Mouse (Mus musculus) gastrocnemius, postnatal 14 days (tissue): ENCODE measurements around the gene Tbxa2r. TPM values are rescaled to one million over a fixed set of nuclear protein-coding genes. Genes with fewer than 3 reads are reported as not detected.

Source experiments
- DNase-seq: peaks from one replicate; pipeline ENCODE4 v3.0.0; 2021; ENCODE audit warnings: mixed read lengths
- intact Hi-C: fragments of 180-260 bp; cut with DNase I; formaldehyde crosslinking; loops from one replicate; pipeline ENCODE4 v1.15.1; 2025; ENCODE audit warnings: low total_unique reads
- total RNA-seq, 2 experiments: library from RNA; stranded (reverse); gene quantifications; 2 replicates each; pipeline ENCODE4 v1.2.3; 2021

Tbxa2r gene
- total RNA-seq, 2 experiments from 2014 or later, result 1.5 to 2.2 TPM

- intact Hi-C loops, result no loop called here
- peak; percentile 48 for DNase-seq
Measured at GRCm38 (mm10) chr10:81297845-81298244, 30.7 kb upstream of the Tbxa2r start.

- intact Hi-C loops, result no loop called here
- no peak for DNase-seq
Measured at GRCm38 (mm10) chr10:81298369-81299100, 30.0 kb upstream of the Tbxa2r start.

- intact Hi-C loops, result no loop called here
- DNase-seq, result no peak
Measured at GRCm38 (mm10) chr10:81299585-81300351, 28.8 kb upstream of the Tbxa2r start.

GRCm38 (mm10) chr10:81300352-81300907 lies 28.1 kb upstream of the Tbxa2r start:
- intact Hi-C loops, result no loop called here

GRCm38 (mm10) chr10:81301321-81301720 lies 27.2 kb upstream of the Tbxa2r start:
- intact Hi-C loops, result no loop called here
- DNase-seq, result no peak

More at GRCm38 (mm10) chr10:81300352-81300907, 28.1 kb upstream of the Tbxa2r start:
- no peak for DNase-seq

- intact Hi-C loops, result no loop called here
- no peak for DNase-seq
Measured at GRCm38 (mm10) chr10:81302288-81302687, 26.2 kb upstream of the Tbxa2r start.

GRCm38 (mm10) chr10:81302781-81303218 lies 25.7 kb upstream of the Tbxa2r start:
- intact Hi-C loops, result no loop called here
- DNase-seq, result no peak

GRCm38 (mm10) chr10:81303258-81303657 lies 25.3 kb upstream of the Tbxa2r start:
- DNase-seq, result no peak
- intact Hi-C loops, result no loop called here

GRCm38 (mm10) chr10:81303761-81304160 lies 24.8 kb upstream of the Tbxa2r start:
- intact Hi-C loops, result no loop called here
- no peak for DNase-seq

- DNase-seq, result peak; percentile 43
- intact Hi-C loops, result no loop called here
Measured at GRCm38 (mm10) chr10:81304597-81305238, 23.8 kb upstream of the Tbxa2r start.

GRCm38 (mm10) chr10:81305663-81306062 lies 22.9 kb upstream of the Tbxa2r start:
- intact Hi-C loops, result no loop called here

GRCm38 (mm10) chr10:81306173-81306668 lies 22.3 kb upstream of the Tbxa2r start:
- intact Hi-C loops, result no loop called here
- no peak for DNase-seq

More at GRCm38 (mm10) chr10:81305663-81306062, 22.9 kb upstream of the Tbxa2r start:
- no peak for DNase-seq

- intact Hi-C loops, result no loop called here
- no peak for DNase-seq
Measured at GRCm38 (mm10) chr10:81306837-81307682, 21.5 kb upstream of the Tbxa2r start.

- DNase-seq, result no peak
- intact Hi-C loops, result no loop called here
Measured at GRCm38 (mm10) chr10:81309571-81309970, 19.0 kb upstream of the Tbxa2r start.

GRCm38 (mm10) chr10:81313581-81313980 lies 14.9 kb upstream of the Tbxa2r start:
- intact Hi-C loops, result no loop called here
- DNase-seq, result no peak

- DNase-seq, result no peak
- intact Hi-C loops, result no loop called here
Measured at GRCm38 (mm10) chr10:81314201-81314600, 14.3 kb upstream of the Tbxa2r start.

GRCm38 (mm10) chr10:81315587-81315986 lies 12.9 kb upstream of the Tbxa2r start:
- no peak for DNase-seq
- intact Hi-C loops, result no loop called here

GRCm38 (mm10) chr10:81316338-81317060 lies 12.0 kb upstream of the Tbxa2r start:
- DNase-seq, result no peak
- intact Hi-C loops, result no loop called here
